Mouse (Mus musculus): Measurements from ENCODE around the gene Rab35. TPM values are rescaled to one million over a fixed set of nuclear protein-coding genes. Genes with fewer than 3 reads are reported as not detected.
A peak's percentile ranks its signal among the peaks of the same experiment; 100 is the strongest.

Rab35 gene
- total and polyA plus RNA-seq, 2 experiments, result 5.5 to 21.3 TPM

DNA sequence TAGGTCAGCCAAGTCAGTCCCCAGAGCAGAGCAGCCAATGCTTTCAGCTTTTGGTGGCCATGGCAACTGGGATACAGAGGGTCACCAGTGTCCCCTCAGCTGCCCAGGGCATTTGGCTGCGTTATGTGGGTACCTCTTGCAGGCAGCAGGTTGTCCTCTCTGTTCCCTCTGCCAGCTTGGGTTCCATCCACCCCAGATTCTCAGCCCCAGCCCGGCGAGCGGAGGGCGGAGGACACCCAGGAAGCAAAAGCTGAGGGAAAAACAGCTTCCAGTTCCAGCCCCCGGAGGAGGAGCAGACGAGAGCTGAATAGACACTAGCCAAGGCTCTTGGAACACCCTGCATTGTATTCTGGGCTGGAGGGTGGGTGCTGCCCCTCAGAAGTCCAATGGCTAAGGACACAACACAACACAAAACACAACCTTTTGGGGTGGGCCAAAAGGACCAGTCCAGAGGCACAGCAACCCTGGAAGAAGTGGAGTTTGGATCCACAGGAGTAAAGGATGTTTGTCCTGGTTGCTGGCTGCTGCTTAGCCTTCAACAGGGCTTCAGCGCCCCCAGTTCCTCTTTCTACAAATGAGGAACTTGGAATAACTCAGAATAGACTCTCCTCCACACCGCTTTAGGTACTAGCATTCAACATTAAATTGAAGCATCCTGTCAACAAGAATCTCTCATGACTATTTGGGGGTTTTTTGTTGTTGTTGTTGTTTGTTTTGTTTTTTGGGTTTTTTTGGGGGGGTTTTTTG lies 7.8 kb upstream of the Rab35 start:
- Histone ChIP-seq H3K79me2 (ENCODE audit: control insufficient read depth, insufficient read depth, low read length) (no peaks in the 10 kb centered on the region), H3K9ac (ENCODE audit: low read depth, low read length) (no peak overlapping the region), H3K36me3 (ENCODE audit: control insufficient read depth, insufficient read depth, low read length) (peaks cover 3% of the 10 kb centered on the region; the same call in 1 of the 2 replicates), H3K27ac (replicated peaks; ENCODE audit: insufficient read depth, low read depth, low read length) (no peak overlapping the region), H3K4me1 (ENCODE audit: control insufficient read depth, insufficient read depth, low read length) (no peaks in the 10 kb centered on the region), H3K4me3 (ENCODE audit: insufficient read depth, low read depth, low read length) (no peak overlapping the region), H3K27me3 (ENCODE audit: control insufficient read depth, insufficient read depth, low read length) (no peaks in the 10 kb centered on the region)
- TF ChIP-seq CTCF (IDR thresholded peaks at IDR 0.05; ENCODE audit: low read depth, low read length), result no peak
- no peak for TF ChIP-seq POLR2A (IDR thresholded peaks at IDR 0.05; ENCODE audit: extremely low read depth, insufficient read depth, low read length)
- DNase-seq (ENCODE audit: extremely low read depth, low read depth, low spot score), result no peak
- WGBS, result 84% methylated on average over 9 of the region's 9 CpGs

DNA sequence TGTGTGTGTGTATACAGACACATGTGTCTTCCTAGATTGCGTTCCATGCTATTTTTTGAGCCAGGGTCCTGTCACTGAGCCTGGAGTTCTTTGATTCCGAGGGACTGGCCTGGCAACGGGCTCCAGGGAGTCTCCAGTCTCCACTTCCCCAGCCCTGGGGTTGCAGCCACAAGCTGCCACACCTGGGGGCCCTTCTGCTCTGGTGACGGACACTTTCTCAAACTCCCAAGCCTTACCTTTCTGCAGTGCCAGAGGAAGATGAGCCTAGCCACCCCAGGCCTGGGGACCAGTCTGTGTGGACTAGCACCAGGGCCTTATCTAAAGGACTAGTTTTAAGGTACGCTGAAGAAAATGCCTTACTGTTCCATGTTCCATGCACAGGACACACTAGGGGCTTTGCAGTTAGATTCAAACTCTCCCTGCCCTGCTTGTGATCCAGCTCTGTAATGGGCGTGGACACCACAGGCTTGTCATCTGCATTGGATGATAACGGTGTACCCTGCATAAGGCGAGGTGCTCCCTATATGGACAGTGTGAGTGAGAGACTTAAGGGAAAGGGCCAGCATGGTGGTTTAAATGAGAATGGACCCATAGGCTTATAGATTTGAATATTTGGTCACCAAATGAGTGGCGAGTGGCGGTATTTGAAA lies 5.3 kb upstream of the Rab35 start:
- Histone ChIP-seq H3K79me2 (ENCODE audit: control insufficient read depth, insufficient read depth, low read length) (no peaks in the 10 kb centered on the region), H3K27ac (replicated peaks; ENCODE audit: insufficient read depth, low read depth, low read length) (no peak overlapping the region), H3K36me3 (ENCODE audit: control insufficient read depth, insufficient read depth, low read length) (no peaks in the 10 kb centered on the region), H3K9ac (ENCODE audit: low read depth, low read length) (no peak overlapping the region), H3K4me3 (ENCODE audit: insufficient read depth, low read depth, low read length) (no peak overlapping the region), H3K27me3 (ENCODE audit: control insufficient read depth, insufficient read depth, low read length) (no peaks in the 10 kb centered on the region), H3K4me1 (ENCODE audit: control insufficient read depth, insufficient read depth, low read length) (peaks cover 5% of the 10 kb centered on the region; the same call in 1 of the 2 replicates)
- TF ChIP-seq CTCF (IDR thresholded peaks at IDR 0.05; ENCODE audit: low read depth, low read length), result no peak
- TF ChIP-seq POLR2A (IDR thresholded peaks at IDR 0.05; ENCODE audit: extremely low read depth, insufficient read depth, low read length), result no peak
- WGBS, result 93% methylated on average over 10 of the region's 10 CpGs
- DNase-seq (ENCODE audit: extremely low read depth, low read depth, low spot score), result no peak

DNA sequence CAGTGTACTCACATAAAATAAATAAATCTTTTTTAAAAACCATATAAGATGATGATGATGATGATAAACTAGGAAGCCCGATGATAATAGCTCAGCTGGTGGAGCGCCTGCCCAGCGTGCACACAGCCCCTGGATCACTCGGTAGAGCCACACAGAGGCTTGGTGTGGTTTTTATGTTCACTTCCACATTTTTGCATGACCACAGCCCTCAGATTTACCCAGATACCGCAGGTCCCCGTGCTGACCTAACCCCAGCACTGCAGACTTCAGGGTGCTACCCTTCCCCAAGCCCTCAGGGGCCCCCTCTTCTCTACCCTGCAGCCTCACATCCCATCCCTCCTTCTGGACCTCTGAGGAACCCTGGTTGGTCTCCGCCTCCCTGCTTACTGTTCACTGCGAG lies 3.6 kb upstream of the Rab35 start:
- Histone ChIP-seq H3K9ac (ENCODE audit: low read depth, low read length) (no peak overlapping the region), H3K79me2 (ENCODE audit: control insufficient read depth, insufficient read depth, low read length) (peaks cover 6% of the 10 kb centered on the region; the same call in 1 of the 2 replicates), H3K36me3 (ENCODE audit: control insufficient read depth, insufficient read depth, low read length) (no peaks in the 10 kb centered on the region), H3K4me3 (ENCODE audit: insufficient read depth, low read depth, low read length) (no peak overlapping the region), H3K27me3 (ENCODE audit: control insufficient read depth, insufficient read depth, low read length) (no peaks in the 10 kb centered on the region), H3K27ac (replicated peaks; ENCODE audit: insufficient read depth, low read depth, low read length) (no peak overlapping the region), H3K4me1 (ENCODE audit: control insufficient read depth, insufficient read depth, low read length) (peaks cover 11% of the 10 kb centered on the region)
- no peak for TF ChIP-seq POLR2A (IDR thresholded peaks at IDR 0.05; ENCODE audit: extremely low read depth, insufficient read depth, low read length)
- TF ChIP-seq CTCF (IDR thresholded peaks at IDR 0.05; ENCODE audit: low read depth, low read length), result no peak
- 81% methylated on average over 8 of the region's 8 CpGs for WGBS
- DNase-seq (ENCODE audit: extremely low read depth, low read depth, low spot score), result no peak

GRCm38 (mm10) chr5:115629672-115630071 lies 2.0 kb upstream of the Rab35 start:
- TF ChIP-seq CTCF (IDR thresholded peaks at IDR 0.05; ENCODE audit: low read depth, low read length) (no peak), POLR2A (IDR thresholded peaks at IDR 0.05; ENCODE audit: extremely low read depth, insufficient read depth, low read length) (no peak)
- H3K9ac ChIP-seq (ENCODE audit: low read depth, low read length), result no peak overlapping the region
- H3K4me1 ChIP-seq (ENCODE audit: control insufficient read depth, insufficient read depth, low read length), result peaks cover 23% of the 10 kb centered on the region
- DNase-seq (ENCODE audit: extremely low read depth, low read depth, low spot score), result no peak
- WGBS, result 92% methylated on average over 4 of the region's 4 CpGs
- no peak overlapping the region for H3K27ac ChIP-seq (replicated peaks; ENCODE audit: insufficient read depth, low read depth, low read length)
- H3K79me2 ChIP-seq (ENCODE audit: control insufficient read depth, insufficient read depth, low read length), result peaks cover 14% of the 10 kb centered on the region
- no peak overlapping the region for H3K4me3 ChIP-seq (ENCODE audit: insufficient read depth, low read depth, low read length)
- H3K27me3 ChIP-seq (ENCODE audit: control insufficient read depth, insufficient read depth, low read length), result no peaks in the 10 kb centered on the region
- no peaks in the 10 kb centered on the region for H3K36me3 ChIP-seq (ENCODE audit: control insufficient read depth, insufficient read depth, low read length)

DNA sequence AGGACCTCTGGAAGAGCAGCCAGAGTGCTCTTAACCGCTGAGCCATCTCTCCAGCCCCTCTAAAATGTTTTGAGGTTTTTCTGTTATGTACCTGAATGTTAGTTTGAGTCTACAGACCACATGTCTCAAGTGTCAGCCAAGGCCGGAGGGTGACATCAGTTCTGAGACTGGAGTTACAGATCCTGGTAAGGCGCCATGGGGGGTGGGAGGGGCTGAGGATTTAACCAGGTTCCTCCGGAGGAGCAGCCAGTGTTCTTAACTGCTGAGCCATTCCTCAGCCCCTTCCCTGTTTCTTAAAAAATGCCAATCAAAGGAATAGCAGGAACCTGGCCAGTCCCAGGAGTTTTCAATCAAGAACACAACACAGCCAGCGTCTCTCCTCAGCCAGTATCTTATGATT lies 1.4 kb upstream of the Rab35 start:
- peaks cover 26% of the 10 kb centered on the region for H3K4me1 ChIP-seq (ENCODE audit: control insufficient read depth, insufficient read depth, low read length)
- no peak for DNase-seq (ENCODE audit: extremely low read depth, low read depth, low spot score)
- H3K4me3 ChIP-seq (ENCODE audit: insufficient read depth, low read depth, low read length), result no peak overlapping the region
- TF ChIP-seq POLR2A (IDR thresholded peaks at IDR 0.05; ENCODE audit: extremely low read depth, insufficient read depth, low read length) (no peak), CTCF (IDR thresholded peaks at IDR 0.05; ENCODE audit: low read depth, low read length) (no peak)
- no peaks in the 10 kb centered on the region for H3K36me3 ChIP-seq (ENCODE audit: control insufficient read depth, insufficient read depth, low read length)
- H3K9ac ChIP-seq (ENCODE audit: low read depth, low read length), result no peak overlapping the region
- no peaks in the 10 kb centered on the region for H3K27me3 ChIP-seq (ENCODE audit: control insufficient read depth, insufficient read depth, low read length)
- peaks cover 19% of the 10 kb centered on the region for H3K79me2 ChIP-seq (ENCODE audit: control insufficient read depth, insufficient read depth, low read length)
- no peak overlapping the region for H3K27ac ChIP-seq (replicated peaks; ENCODE audit: insufficient read depth, low read depth, low read length)
- WGBS, result 82% methylated on average over 5 of the region's 5 CpGs

DNA sequence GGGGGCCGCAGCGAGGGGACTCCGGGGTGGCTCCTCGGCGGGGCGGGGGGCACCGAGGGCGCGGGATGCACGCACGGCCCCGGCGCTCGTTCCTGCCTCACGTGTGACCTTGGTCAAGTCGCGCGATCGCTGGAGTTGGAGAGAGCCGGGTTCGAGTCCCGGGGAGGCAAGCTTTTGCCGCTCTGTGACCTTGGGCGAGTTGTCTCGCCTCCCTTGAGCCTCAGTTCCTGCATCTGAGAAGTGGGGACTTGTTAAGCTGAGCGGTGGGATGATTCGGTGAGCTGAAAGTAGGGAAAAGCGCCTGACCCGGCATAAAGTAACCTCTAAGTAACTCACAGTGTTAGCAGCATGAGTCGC lies 628 bp downstream of the Rab35 start:
- Histone ChIP-seq H3K27ac (replicated peaks; ENCODE audit: insufficient read depth, low read depth, low read length) (peak overlapping the region; percentile 4; the same call in 1 of the 2 replicates), H3K27me3 (ENCODE audit: control insufficient read depth, insufficient read depth, low read length) (no peaks in the 10 kb centered on the region), H3K4me1 (ENCODE audit: control insufficient read depth, insufficient read depth, low read length) (peaks cover 26% of the 10 kb centered on the region), H3K36me3 (ENCODE audit: control insufficient read depth, insufficient read depth, low read length) (no peaks in the 10 kb centered on the region), H3K9ac (ENCODE audit: low read depth, low read length) (peak overlapping the region; percentile 83), H3K4me3 (ENCODE audit: insufficient read depth, low read depth, low read length) (peak overlapping the region; percentile 65), H3K79me2 (ENCODE audit: control insufficient read depth, insufficient read depth, low read length) (peaks cover 30% of the 10 kb centered on the region)
- no peak for TF ChIP-seq CTCF (IDR thresholded peaks at IDR 0.05; ENCODE audit: low read depth, low read length)
- TF ChIP-seq POLR2A (IDR thresholded peaks at IDR 0.05; ENCODE audit: extremely low read depth, insufficient read depth, low read length), result no peak
- DNase-seq (ENCODE audit: extremely low read depth, low read depth, low spot score), result no peak
- WGBS, result 2% methylated on average over 29 of the region's 30 CpGs

Measured in liver, adult 2 months (tissue).